8 mouse cellular contexts compared by ENCODE assay signal in genomic region chr7:96834681-96835289, GRCm38 (mm10).
DNase-seq lines count a peak whose midpoint lies in the region; ATAC-seq lines count a peak whose summit lies in the region.

No protein-coding gene starts in this region.

- H3K9ac ChIP-seq in forebrain, embryonic 15.5 days (replicated peaks) = no peak overlapping the region
- no peak overlapping the region for H3K9ac ChIP-seq in intestine, embryonic 16.5 days (ENCODE audit: low read depth, low read length)
- H3K9ac ChIP-seq in midbrain, embryonic 15.5 days = no peak overlapping the region

- peak; percentile 49 for DNase-seq in layer of hippocampus, adult 11-12 months (ENCODE audit: low spot score)
- DNase-seq in layer of hippocampus, adult 9-10 months (ENCODE audit: low spot score) = no peak
- DNase-seq in adipocyte (ENCODE audit: low spot score) = peak; percentile 31
- no peak for DNase-seq in urinary bladder, postnatal 10 days (ENCODE audit: low spot score)
- no peak for DNase-seq in urinary bladder, postnatal 25 days (ENCODE audit: low spot score)

- H3K4me3 ChIP-seq in forebrain, embryonic 15.5 days = no peak overlapping the region
- H3K4me3 ChIP-seq in intestine, embryonic 16.5 days (ENCODE audit: low read length) = no peak overlapping the region
- H3K4me3 ChIP-seq in midbrain, embryonic 15.5 days = no peak overlapping the region

- WGBS in forebrain, embryonic 15.5 days = 22% methylated on average over 6 of the region's 6 CpGs
- 35% methylated on average over 6 of the region's 6 CpGs for WGBS in intestine, embryonic 16.5 days
- WGBS in midbrain, embryonic 15.5 days = 45% methylated on average over 6 of the region's 6 CpGs

- peaks cover 60% of the 10 kb centered on the region for H3K4me1 ChIP-seq in forebrain, embryonic 15.5 days
- H3K4me1 ChIP-seq in intestine, embryonic 16.5 days (ENCODE audit: control insufficient read depth, insufficient read depth, low read length) = peaks cover 2% of the 10 kb centered on the region; the same call in 1 of the 2 replicates
- peaks cover 24% of the 10 kb centered on the region for H3K4me1 ChIP-seq in midbrain, embryonic 15.5 days

- H3K36me3 ChIP-seq in forebrain, embryonic 15.5 days = peaks cover 10% of the 10 kb centered on the region
- no peaks in the 10 kb centered on the region for H3K36me3 ChIP-seq in intestine, embryonic 16.5 days (ENCODE audit: control insufficient read depth, insufficient read depth, low read length)
- H3K36me3 ChIP-seq in midbrain, embryonic 15.5 days (replicated peaks) = no peaks in the 10 kb centered on the region

- peak; percentile 44; the same call in 1 of the 2 replicates for ATAC-seq in forebrain, embryonic 15.5 days (replicated peaks)
- ATAC-seq in intestine, embryonic 16.5 days = peak; percentile 90
- 0 out of 2 replicates have a peak, but pooled peaks have one; percentile 31 for ATAC-seq in midbrain, embryonic 15.5 days (replicated peaks)

- no peaks in the 10 kb centered on the region for H3K27me3 ChIP-seq in forebrain, embryonic 15.5 days
- no peaks in the 10 kb centered on the region for H3K27me3 ChIP-seq in intestine, embryonic 16.5 days (replicated peaks; ENCODE audit: control insufficient read depth, insufficient read depth, low read length)
- no peaks in the 10 kb centered on the region for H3K27me3 ChIP-seq in midbrain, embryonic 15.5 days (replicated peaks)

- H3K9me3 ChIP-seq in forebrain, embryonic 15.5 days = no peaks in the 10 kb centered on the region
- H3K9me3 ChIP-seq in intestine, embryonic 16.5 days (ENCODE audit: control insufficient read depth, low read length) = no peaks in the 10 kb centered on the region
- no peaks in the 10 kb centered on the region for H3K9me3 ChIP-seq in midbrain, embryonic 15.5 days

- peak overlapping the region; percentile 83 for H3K27ac ChIP-seq in forebrain, embryonic 15.5 days (replicated peaks)
- peak overlapping the region; percentile 67 for H3K27ac ChIP-seq in intestine, embryonic 16.5 days (ENCODE audit: low read length)
- 0 out of 2 replicates have a peak overlapping the region, but pooled peaks have one; percentile 11 for H3K27ac ChIP-seq in midbrain, embryonic 15.5 days

- H3K4me2 ChIP-seq in forebrain, embryonic 15.5 days (replicated peaks) = no peak overlapping the region
- H3K4me2 ChIP-seq in intestine, embryonic 16.5 days (ENCODE audit: low read depth, low read length) = no peak overlapping the region
- no peak overlapping the region for H3K4me2 ChIP-seq in midbrain, embryonic 15.5 days

Comparison
In these comparisons a context has a peak if more than half of its experiments do, and no peak if none do; other contexts are left out.
1. DNase-seq: peak in layer of hippocampus, adult 11-12 months (single experiment) and adipocyte (single experiment); none in layer of hippocampus, adult 9-10 months (single experiment), urinary bladder, postnatal 10 days (single experiment) and urinary bladder, postnatal 25 days (single experiment).
2. ATAC-seq: peak in every context shown above with its lines; median percentile 90 in intestine, embryonic 16.5 days; 44 in forebrain, embryonic 15.5 days; 31 in midbrain, embryonic 15.5 days.
3. H3K27ac ChIP-seq: peak in every context shown above with its lines; median percentile 83 in forebrain, embryonic 15.5 days; 67 in intestine, embryonic 16.5 days; 11 in midbrain, embryonic 15.5 days.